ENCODE assay signal across 24 mouse cellular contexts in the genomic region with DNA sequence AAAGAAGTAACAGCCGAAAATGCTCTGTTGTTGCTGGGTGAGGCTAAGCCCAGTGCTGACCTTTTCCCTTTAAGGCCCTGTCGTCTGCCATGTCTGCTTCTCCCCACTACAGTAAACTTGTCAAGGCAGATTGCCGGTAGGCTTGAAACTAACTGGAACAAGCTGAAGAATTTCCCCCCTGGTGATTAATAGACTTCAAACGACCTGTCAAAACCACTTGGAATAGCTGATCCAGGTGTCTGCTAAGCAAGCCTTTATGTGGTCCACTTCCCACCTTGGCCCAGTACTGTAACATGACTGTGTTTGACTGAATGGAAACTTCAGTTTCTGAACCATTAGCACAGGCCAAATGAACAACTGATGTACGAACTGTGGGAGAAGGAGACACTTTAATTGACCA.
DNase-seq lines count a peak whose midpoint lies in the region; ATAC-seq lines count a peak whose summit lies in the region.
"Had no signal": no experiment of that assay in that cellular context is flagged by ENCODE, and none has a peak within 500 bp of the region (broad histone marks: within the 10 kb centered on the region; RNA-seq: fewer than 3 reads in every experiment).

No protein-coding gene starts in this region.

- H3K4me2 ChIP-seq in limb, embryonic 11.5 days (ENCODE audit: low read depth, severe bottlenecking): no peak overlapping the region
- H3K4me2 ChIP-seq: heart, embryonic 13.5 days; hindbrain, embryonic 12.5 days; hindbrain, embryonic 15.5 days; intestine, embryonic 15.5 days had no signal

- WGBS in limb, embryonic 11.5 days: 14% methylated on average over 5 of the region's 5 CpGs
- WGBS in limb, embryonic 10.5 days: 27% methylated on average over 5 of the region's 5 CpGs

- no peak for ATAC-seq in limb, embryonic 11.5 days (ENCODE audit: insufficient number of reproducible peaks, low FRiP score, low TSS enrichment, low read depth)
- ATAC-seq: forebrain, embryonic 14.5 days; forebrain, postnatal 0 days; intestine, embryonic 15.5 days; Patski had no signal

- H3K4me3 ChIP-seq in limb, embryonic 11.5 days (ENCODE audit: low read depth, low read length): no peak overlapping the region
- no peak overlapping the region for H3K4me3 ChIP-seq in limb, embryonic 10.5 days
- H3K4me3 ChIP-seq: forebrain, embryonic 10.5 days; heart, adult 2 months; heart, embryonic 10.5 days; heart, embryonic 13.5 days; hindbrain, embryonic 12.5 days; hindbrain, embryonic 15.5 days; intestine, embryonic 15.5 days had no signal

- H3K4me1 ChIP-seq in limb, embryonic 11.5 days (ENCODE audit: control insufficient read depth, insufficient read depth, low read length): peaks cover 13% of the 10 kb centered on the region; the same call in 1 of the 2 replicates
- peaks cover 52% of the 10 kb centered on the region for H3K4me1 ChIP-seq in limb, embryonic 10.5 days
- H3K4me1 ChIP-seq: heart, embryonic 10.5 days; heart, embryonic 13.5 days; intestine, embryonic 15.5 days had no signal

- H3K27ac ChIP-seq in limb, embryonic 11.5 days (replicated peaks; ENCODE audit: low read depth, low read length): no peak overlapping the region
- H3K27ac ChIP-seq in limb, embryonic 10.5 days: no peak overlapping the region
- H3K27ac ChIP-seq: forebrain, embryonic 10.5 days; heart, adult 2 months; heart, embryonic 10.5 days; heart, embryonic 13.5 days; hindbrain, embryonic 12.5 days; hindbrain, embryonic 15.5 days; intestine, embryonic 15.5 days had no signal

- H3K27me3 ChIP-seq in limb, embryonic 11.5 days (ENCODE audit: control insufficient read depth, insufficient read depth, low read length): no peaks in the 10 kb centered on the region
- peaks cover 26% of the 10 kb centered on the region; the same call in 1 of the 2 replicates for H3K27me3 ChIP-seq in limb, embryonic 10.5 days (ENCODE audit: low read depth, poor library complexity, severe bottlenecking)
- H3K27me3 ChIP-seq: heart, embryonic 13.5 days; hindbrain, embryonic 12.5 days; hindbrain, embryonic 15.5 days; intestine, embryonic 15.5 days; Patski had no signal

- H3K36me3 ChIP-seq in limb, embryonic 11.5 days (ENCODE audit: control insufficient read depth, insufficient read depth, low read length): no peaks in the 10 kb centered on the region
- no peaks in the 10 kb centered on the region for H3K36me3 ChIP-seq in limb, embryonic 10.5 days
- H3K36me3 ChIP-seq: forebrain, embryonic 10.5 days; heart, embryonic 10.5 days; heart, embryonic 13.5 days; hindbrain, embryonic 12.5 days; hindbrain, embryonic 15.5 days; intestine, embryonic 15.5 days had no signal

- H3K9me3 ChIP-seq in limb, embryonic 11.5 days (ENCODE audit: control insufficient read depth, low read length): no peaks in the 10 kb centered on the region
- no peaks in the 10 kb centered on the region for H3K9me3 ChIP-seq in limb, embryonic 10.5 days (replicated peaks)
- H3K9me3 ChIP-seq: forebrain, embryonic 10.5 days; heart, embryonic 10.5 days; heart, embryonic 13.5 days; hindbrain, embryonic 12.5 days; hindbrain, embryonic 15.5 days; intestine, embryonic 15.5 days had no signal

- H3K9ac ChIP-seq in limb, embryonic 11.5 days (ENCODE audit: low read length): no peak overlapping the region
- H3K9ac ChIP-seq: forebrain, postnatal 0 days; heart, embryonic 13.5 days; hindbrain, embryonic 12.5 days; hindbrain, embryonic 15.5 days; intestine, embryonic 15.5 days had no signal

- peak; percentile 44 for DNase-seq in embryo, embryonic 10.5 days (ENCODE audit: low spot score)
- DNase-seq in embryo, embryonic 10 days (ENCODE audit: low spot score): no peak
- peak; percentile 46 for DNase-seq in limb, embryonic 11.5 days (ENCODE audit: low spot score)
- no peak for DNase-seq in limb, embryonic 10.5 days (ENCODE audit: low spot score)
- peak; percentile 46 for DNase-seq in mesoderm, embryonic 11.5 days (ENCODE audit: low read depth, low spot score)
- DNase-seq in adrenal gland, adult 8-10 months: no peak
- DNase-seq: adrenal gland, postnatal 14 days; cerebellum, adult 11-12 months; cerebellum, adult 8-10 months; cerebellum, postnatal 10 days; cerebellum, postnatal 36 days; forebrain, postnatal 0 days; gastrocnemius, postnatal 25 days; heart, adult 2 months; heart, postnatal 14 days; kidney, adult 11 months had no signal

Comparison
In these comparisons a context has a peak if more than half of its experiments do, and no peak if none do; other contexts are left out.
1. DNase-seq: peak in embryo, embryonic 10.5 days (single experiment), limb, embryonic 11.5 days (single experiment) and mesoderm, embryonic 11.5 days (single experiment); none in embryo, embryonic 10 days (single experiment), limb, embryonic 10.5 days (single experiment) and adrenal gland, adult 8-10 months (single experiment).